Mouse (Mus musculus) intestine, embryonic 14.5 days (tissue): ENCODE measurements around the gene Cmbl. TPM values are rescaled to one million over a fixed set of nuclear protein-coding genes. Genes with fewer than 3 reads are reported as not detected.

Experiments used
- ATAC-seq: fragments of 200-750 bp; cut with Nextera tagmentation; replicated peaks from 2 replicates; pipeline ENCODE4 v1.8.0; 2017; ENCODE audit warnings: low read depth, moderate number of reproducible peaks, moderate TSS enrichment, moderate library complexity; ENCODE audit not compliant: low FRiP score, low TSS enrichment
- DNase-seq: peaks from one replicate; pipeline ENCODE4 v3.0.0-alpha.2; 2018; ENCODE audit warnings: low spot score
- H3K27ac ChIP-seq: fragments of 300-500 bp; sonication (generic); 2 replicates; pipeline ENCODE4 v1.5.1; 2014; ENCODE audit warnings: low read depth, mild to moderate bottlenecking, control low read depth
- H3K27me3 ChIP-seq: fragments of 300-500 bp; sonication (generic); replicated peaks from 2 replicates; pipeline ENCODE4 v1.6.1; 2014; ENCODE audit warnings: low read length, control low read depth; ENCODE audit not compliant: control insufficient read depth, insufficient read depth
- H3K36me3 ChIP-seq: fragments of 300-500 bp; sonication (generic); 2 replicates; pipeline ENCODE4 v1.6.1; 2014; ENCODE audit warnings: low read length, control low read depth; ENCODE audit not compliant: control insufficient read depth, insufficient read depth
- H3K4me1 ChIP-seq: fragments of 300-500 bp; sonication (generic); replicated peaks from 2 replicates; pipeline ENCODE4 v1.6.1; 2014; ENCODE audit warnings: low read length, control low read depth, mixed read lengths; ENCODE audit not compliant: control insufficient read depth, insufficient read depth
- H3K4me2 ChIP-seq: fragments of 300-500 bp; sonication (generic); 2 replicates; pipeline ENCODE4 v1.6.1; 2014; ENCODE audit warnings: low read length
- H3K4me3 ChIP-seq: fragments of 300-500 bp; sonication (generic); 2 replicates; pipeline ENCODE4 v1.5.1; 2014; ENCODE audit warnings: low read depth, low read length, control low read depth, mixed read lengths
- H3K9ac ChIP-seq: fragments of 300-500 bp; sonication (generic); 2 replicates; pipeline ENCODE4 v1.6.1; 2014; ENCODE audit warnings: mild to moderate bottlenecking, low read length
- H3K9me3 ChIP-seq: fragments of 300-500 bp; sonication (generic); 2 replicates; pipeline ENCODE4 v1.6.1; 2016; ENCODE audit warnings: low read length, control low read depth; ENCODE audit not compliant: control insufficient read depth
- WGBS: fragments of 180-500 bp; shearing (Covaris S2); extraction: QIAGEN DNeasy Blood & Tissue Kit; methylation state at CpG from one replicate; pipeline ENCODE4 v1.1.7; 2014; 5-methylcytosine and 5-hydroxymethylcytosine counted together
- polyA plus RNA-seq: library from polyadenylated mRNA; unstranded; fragments of >200 nt; fragmentation: Nextera tagmentation; extraction: Ambion mirVana; gene quantifications from 2 replicates; pipeline ENCODE4 v1.2.1, GENCODE M21; 2014

The Cmbl gene
- polyA plus RNA-seq, 1 experiment from 2014 or later, result 12.0 TPM

GRCm38 (mm10) chr15:31632478-31632877 is 67.3 kb downstream of the Cmbl start:
- H3K9me3 ChIP-seq, result no peaks in the 10 kb centered on the region
- H3K4me3 ChIP-seq, result no peak overlapping the region
- no peaks in the 10 kb centered on the region for H3K27me3 ChIP-seq
- peaks cover 4% of the 10 kb centered on the region; the same call in 1 of the 2 replicates for H3K4me1 ChIP-seq
- no peaks in the 10 kb centered on the region for H3K36me3 ChIP-seq
- H3K4me2 ChIP-seq, result no peak overlapping the region
- DNase-seq (no peak), ATAC-seq (no peak)
- 66% methylated on average over 4 of the region's 4 CpGs for WGBS
- no peak overlapping the region for H3K27ac ChIP-seq
- H3K9ac ChIP-seq, result no peak overlapping the region

GRCm38 (mm10) chr15:31634582-31634981 is 69.4 kb downstream of the Cmbl start:
- Histone ChIP-seq H3K9ac (no peak overlapping the region), H3K27me3 (no peaks in the 10 kb centered on the region), H3K27ac (no peak overlapping the region), H3K9me3 (no peaks in the 10 kb centered on the region), H3K36me3 (no peaks in the 10 kb centered on the region), H3K4me3 (no peak overlapping the region), H3K4me1 (no peaks in the 10 kb centered on the region), H3K4me2 (no peak overlapping the region)
- DNase-seq (no peak), ATAC-seq (no peak)
- 79% methylated on average over 6 of the region's 6 CpGs for WGBS

GRCm38 (mm10) chr15:31636091-31636595 is 71.0 kb downstream of the Cmbl start:
- no peak overlapping the region for H3K4me3 ChIP-seq
- no peaks in the 10 kb centered on the region for H3K9me3 ChIP-seq
- no peak for ATAC-seq
- WGBS, result 88% methylated on average over 9 of the region's 9 CpGs
- H3K4me1 ChIP-seq, result no peaks in the 10 kb centered on the region
- no peak overlapping the region for H3K27ac ChIP-seq
- no peak for DNase-seq
- no peak overlapping the region for H3K9ac ChIP-seq
- H3K27me3 ChIP-seq, result no peaks in the 10 kb centered on the region
- no peaks in the 10 kb centered on the region for H3K36me3 ChIP-seq
- no peak overlapping the region for H3K4me2 ChIP-seq

Other genes starting within 250 kb of the Cmbl start
- gene Ankrd33b, start 197.7 kb upstream of the Cmbl start, polyA plus RNA-seq, result 0.41 and 0.47 TPM in 2 replicates
- gene Ropn1l, start 111.7 kb upstream of the Cmbl start, polyA plus RNA-seq, result 1.5 and 1.8 TPM in 2 replicates
- 36.2 and 39.6 TPM in 2 replicates for gene March6, start 34.3 kb upstream of the Cmbl start, polyA plus RNA-seq
- 599 and 621 TPM in 2 replicates for gene Cct5, start 36.4 kb downstream of the Cmbl start, polyA plus RNA-seq
- gene Fam173b, start 36.5 kb downstream of the Cmbl start, polyA plus RNA-seq, result 13.1 and 16.5 TPM in 2 replicates